In genomic region chr14:61043511-61044310, GRCm38 (mm10) we compare ENCODE assay signal across 9 mouse cellular contexts. TPM values are rescaled to one million over a fixed set of nuclear protein-coding genes. Genes with fewer than 3 reads are reported as not detected.
DNase-seq lines count a peak whose midpoint lies in the region; ATAC-seq lines count a peak whose summit lies in the region.
"Had no signal": no experiment of that assay in that cellular context is flagged by ENCODE, and none has a peak within 500 bp of the region (broad histone marks: within the 10 kb centered on the region; RNA-seq: fewer than 3 reads in every experiment).

No protein-coding gene starts in this region.

- H3K4me1 ChIP-seq in heart, embryonic 11.5 days (ENCODE audit: control insufficient read depth, insufficient read depth, low read length) = peaks cover 19% of the 10 kb centered on the region
- H3K4me1 ChIP-seq in hindbrain, embryonic 16.5 days (ENCODE audit: control insufficient read depth, insufficient read depth, low read depth, low read length) = peaks cover 15% of the 10 kb centered on the region
- peaks cover 35% of the 10 kb centered on the region for H3K4me1 ChIP-seq in midbrain, embryonic 15.5 days

- H3K4me2 ChIP-seq in heart, embryonic 11.5 days = peak overlapping the region; percentile 82
- H3K4me2 ChIP-seq in hindbrain, embryonic 16.5 days (ENCODE audit: low read length) = peak overlapping the region; percentile 94
- peak overlapping the region; percentile 90 for H3K4me2 ChIP-seq in midbrain, embryonic 15.5 days

- H3K9ac ChIP-seq in heart, embryonic 11.5 days (ENCODE audit: low read depth, low read length) = peak overlapping the region; percentile 61
- peak overlapping the region; percentile 41 for H3K9ac ChIP-seq in hindbrain, embryonic 16.5 days (ENCODE audit: low read depth, low read length)
- H3K9ac ChIP-seq in midbrain, embryonic 15.5 days = 0 out of 2 replicates have a peak overlapping the region, but pooled peaks have one; percentile 1

- ATAC-seq in heart, embryonic 11.5 days (replicated peaks; ENCODE audit: insufficient number of reproducible peaks, low FRiP score, low TSS enrichment) = no peak
- no peak for ATAC-seq in hindbrain, embryonic 16.5 days
- no peak for ATAC-seq in midbrain, embryonic 15.5 days (replicated peaks)

- no peaks in the 10 kb centered on the region for H3K9me3 ChIP-seq in heart, embryonic 11.5 days (replicated peaks; ENCODE audit: control insufficient read depth, low read length)
- no peaks in the 10 kb centered on the region for H3K9me3 ChIP-seq in hindbrain, embryonic 16.5 days (ENCODE audit: control insufficient read depth, low read length)
- H3K9me3 ChIP-seq in midbrain, embryonic 15.5 days = no peaks in the 10 kb centered on the region

- 20% methylated on average over 8 of the region's 8 CpGs for WGBS in heart, embryonic 11.5 days (ENCODE audit: insufficient replicate concordance)
- WGBS in hindbrain, embryonic 16.5 days = 5% methylated on average over 8 of the region's 8 CpGs
- WGBS in midbrain, embryonic 15.5 days = 5% methylated on average over 8 of the region's 8 CpGs

- H3K27ac ChIP-seq in heart, embryonic 11.5 days (ENCODE audit: low read depth, low read length) = peak overlapping the region; percentile 25
- H3K27ac ChIP-seq in hindbrain, embryonic 16.5 days (ENCODE audit: low read depth, low read length) = peak overlapping the region; percentile 70
- peak overlapping the region; percentile 57 for H3K27ac ChIP-seq in midbrain, embryonic 15.5 days

- no peaks in the 10 kb centered on the region for H3K27me3 ChIP-seq in heart, embryonic 11.5 days (ENCODE audit: control insufficient read depth, insufficient read depth, low read length)
- no peaks in the 10 kb centered on the region for H3K27me3 ChIP-seq in hindbrain, embryonic 16.5 days (replicated peaks; ENCODE audit: control insufficient read depth, insufficient read depth, low read length)
- H3K27me3 ChIP-seq in midbrain, embryonic 15.5 days (replicated peaks) = no peaks in the 10 kb centered on the region

- no peaks in the 10 kb centered on the region for H3K36me3 ChIP-seq in heart, embryonic 11.5 days (ENCODE audit: control insufficient read depth, insufficient read depth, low read length)
- no peaks in the 10 kb centered on the region for H3K36me3 ChIP-seq in hindbrain, embryonic 16.5 days (ENCODE audit: control insufficient read depth, insufficient read depth, low read length)
- no peaks in the 10 kb centered on the region for H3K36me3 ChIP-seq in midbrain, embryonic 15.5 days (replicated peaks)

- no peak for DNase-seq in heart, postnatal 4 days
- peak; percentile 73 for DNase-seq in embryo, embryonic 10 days (ENCODE audit: low spot score)
- no peak for DNase-seq in urinary bladder, postnatal 10 days (ENCODE audit: low spot score)
- DNase-seq in gastrocnemius, adult 18-20 months (ENCODE audit: low spot score) = no peak
- no peak for DNase-seq in spleen, adult 18-20 months

- H3K4me3 ChIP-seq in heart, embryonic 11.5 days (ENCODE audit: low read depth, low read length) = peak overlapping the region; percentile 57
- peak overlapping the region; percentile 9 for H3K4me3 ChIP-seq in hindbrain, embryonic 16.5 days (ENCODE audit: low read length)
- peak overlapping the region; percentile 50 for H3K4me3 ChIP-seq in midbrain, embryonic 15.5 days

RNA-seq across cellular contexts. Expression of gene Tnfrsf19, which starts 2.6 kb away (rescaled TPM):
- polyA plus RNA-seq in heart, embryonic 11.5 days (2014; fragmentation: Nextera tagmentation; extraction: Ambion mirVana) = 29.6 and 30.1 TPM in 2 replicates
- 1 to 10 TPM; 6.6 to 7.0 TPM for total RNA-seq in heart, postnatal 4 days (2021)
- polyA plus RNA-seq in hindbrain, embryonic 16.5 days (2015; fragmentation: Nextera tagmentation; extraction: Ambion mirVana) = 29.8 and 33.6 TPM in 2 replicates
- 37.2 and 40.5 TPM in 2 replicates for polyA plus RNA-seq in midbrain, embryonic 15.5 days (2015; fragmentation: Nextera tagmentation; extraction: Ambion mirVana)
- total RNA-seq in gastrocnemius, adult 18-20 months (2021) = 10 to 100 TPM in 1 of 2 experiments, 1 to 10 TPM in 1; 6.9 to 10.8 TPM
- total RNA-seq: granulocyte monocyte progenitor cell, adult 5-6 weeks had no signal

Comparison
In these comparisons a context has a peak if more than half of its experiments do, and no peak if none do; other contexts are left out.
1. H3K9ac ChIP-seq: peak in every context shown above with its lines; median percentile 61 in heart, embryonic 11.5 days; 41 in hindbrain, embryonic 16.5 days; 1 in midbrain, embryonic 15.5 days.